In the genomic region with DNA sequence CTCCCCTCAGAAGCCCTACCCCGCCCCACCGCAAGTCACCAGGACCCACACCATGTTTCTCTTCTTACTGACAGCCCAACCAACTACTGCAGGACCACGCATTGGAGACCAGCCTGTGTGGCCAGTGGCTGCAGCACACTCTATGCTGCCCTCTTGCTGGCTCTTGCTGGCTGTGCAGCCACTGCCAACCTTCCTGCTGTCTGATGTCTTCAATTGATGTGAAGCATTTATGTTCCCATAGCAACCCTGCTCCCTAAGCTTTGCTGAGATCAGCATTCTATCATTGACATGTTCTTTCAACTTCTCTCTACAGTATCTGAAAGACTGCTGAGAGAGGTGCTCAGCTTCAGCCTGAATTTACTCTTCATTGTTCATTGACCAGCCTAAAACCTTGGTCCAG, we compare ENCODE assay signal across 11 mouse cellular contexts. TPM values are rescaled to one million over a fixed set of nuclear protein-coding genes. Genes with fewer than 3 reads are reported as not detected.
DNase-seq lines count a peak whose midpoint lies in the region; TF ChIP-seq lines count a peak whose summit lies in the region.
"Had no signal": no experiment of that assay in that cellular context is flagged by ENCODE, and none has a peak within 500 bp of the region (broad histone marks: within the 10 kb centered on the region; RNA-seq: fewer than 3 reads in every experiment).

No protein-coding gene starts in this region.

- intact Hi-C loops in left cerebral cortex, adult 2 months (cut with DNase I), result no loop called here

- no peak overlapping the region for H3K27ac ChIP-seq in left cerebral cortex, adult 2 months

- H3K4me3 ChIP-seq in left cerebral cortex, adult 2 months, result no peak overlapping the region

- peak; percentile 1 for DNase-seq in adrenal gland, adult 8-10 months
- DNase-seq in adrenal gland, postnatal 4 days (ENCODE audit: low spot score in 2 of 2), result no peak
- no peak for DNase-seq in left cerebral cortex, adult 2 months (ENCODE audit: extremely low spot score in 1 of 2, low spot score in 2 of 2)
- no peak for DNase-seq in left cerebral cortex, adult 18-20 months (ENCODE audit: low spot score in 2 of 2)
- DNase-seq in ZHBTc4 (ENCODE audit: low read depth, low spot score), result peak; percentile 18
- peak; percentile 22 for DNase-seq in mesoderm, embryonic 11.5 days (ENCODE audit: low read depth, low spot score)
- no peak for DNase-seq in right cerebral cortex, postnatal 36 days (ENCODE audit: low spot score in 2 of 2)
- DNase-seq in layer of hippocampus, postnatal 36 days, result no peak

- TF ChIP-seq CTCF in left cerebral cortex, adult 2 months (IDR thresholded peaks at IDR 0.05), result peak; percentile 20

RNA-seq across cellular contexts. Expression of gene Krtap4-16, which starts 2.7 kb away (rescaled TPM):
- not detected for total RNA-seq in adrenal gland, adult 8-10 months (2022)
- not detected for total RNA-seq in adrenal gland, postnatal 4 days (2021)
- total RNA-seq in left cerebral cortex, adult 2 months (2021), result not detected
- not detected for total RNA-seq in left cerebral cortex, adult 18-20 months (2021)
- not detected for total RNA-seq in layer of hippocampus, postnatal 36 days (2021)
- total RNA-seq: common myeloid progenitor, adult 5-6 weeks; gastrocnemius, adult 8-10 months; monocyte, adult 5-6 weeks had no signal

RNA-seq across cellular contexts. Expression of gene Gm11568, which starts 3.6 kb away (rescaled TPM):
- not detected for total RNA-seq in adrenal gland, adult 8-10 months (2022)
- total RNA-seq in adrenal gland, postnatal 4 days (2021), result not detected
- not detected for total RNA-seq in left cerebral cortex, adult 2 months (2021)
- total RNA-seq in left cerebral cortex, adult 18-20 months (2021), result not detected
- not detected for total RNA-seq in layer of hippocampus, postnatal 36 days (2021)
- total RNA-seq: common myeloid progenitor, adult 5-6 weeks; gastrocnemius, adult 8-10 months; monocyte, adult 5-6 weeks had no signal

RNA-seq across cellular contexts. Expression of gene Gm11559, which starts 10.2 kb away (rescaled TPM):
- not detected for total RNA-seq in adrenal gland, adult 8-10 months (2022)
- total RNA-seq in adrenal gland, postnatal 4 days (2021), result not detected
- not detected for total RNA-seq in left cerebral cortex, adult 2 months (2021)
- total RNA-seq in left cerebral cortex, adult 18-20 months (2021), result not detected
- not detected for total RNA-seq in layer of hippocampus, postnatal 36 days (2021)
- total RNA-seq: common myeloid progenitor, adult 5-6 weeks; gastrocnemius, adult 8-10 months; monocyte, adult 5-6 weeks had no signal

RNA-seq across cellular contexts. Expression of gene 2300003K06Rik, which starts 16.3 kb away (rescaled TPM):
- total RNA-seq in adrenal gland, adult 8-10 months (2022), result not detected
- not detected for total RNA-seq in adrenal gland, postnatal 4 days (2021)
- not detected for total RNA-seq in left cerebral cortex, adult 2 months (2021)
- total RNA-seq in left cerebral cortex, adult 18-20 months (2021), result not detected
- not detected for total RNA-seq in layer of hippocampus, postnatal 36 days (2021)
- total RNA-seq: common myeloid progenitor, adult 5-6 weeks; gastrocnemius, adult 8-10 months; monocyte, adult 5-6 weeks had no signal

RNA-seq across cellular contexts. Expression of gene Krtap9-1, which starts 19.1 kb away (rescaled TPM):
- total RNA-seq in adrenal gland, adult 8-10 months (2022), result not detected
- not detected for total RNA-seq in adrenal gland, postnatal 4 days (2021)
- not detected for total RNA-seq in left cerebral cortex, adult 2 months (2021)
- not detected for total RNA-seq in left cerebral cortex, adult 18-20 months (2021)
- not detected for total RNA-seq in layer of hippocampus, postnatal 36 days (2021)
- total RNA-seq: common myeloid progenitor, adult 5-6 weeks; gastrocnemius, adult 8-10 months; monocyte, adult 5-6 weeks had no signal

Comparison
In these comparisons a context has a peak if more than half of its experiments do, and no peak if none do; other contexts are left out.
1. DNase-seq: peak in adrenal gland, adult 8-10 months (single experiment), ZHBTc4 (single experiment) and mesoderm, embryonic 11.5 days (single experiment); none in adrenal gland, postnatal 4 days (0 of 2), left cerebral cortex, adult 2 months (0 of 2), left cerebral cortex, adult 18-20 months (0 of 2), right cerebral cortex, postnatal 36 days (0 of 2) and layer of hippocampus, postnatal 36 days (0 of 2).